Mouse (Mus musculus) spleen, adult 2 months (tissue): ENCODE results near the gene D430041D05Rik.

Experiments used
- CTCF ChIP-seq: fragments of 200-500 bp; IDR thresholded peaks from 2 replicates; pipeline ENCODE4 v1.5.1; 2011; ENCODE audit warnings: mild to moderate bottlenecking, inconsistent platforms; ENCODE audit not compliant: insufficient read depth, insufficient read length, insufficient replicate concordance; ENCODE audit errors: extremely low read depth
- POLR2A ChIP-seq: fragments of 200-500 bp; IDR thresholded peaks from 2 replicates; pipeline ENCODE4 v1.6.1; 2011; ENCODE audit warnings: low read depth, low read length, inconsistent platforms

DNA sequence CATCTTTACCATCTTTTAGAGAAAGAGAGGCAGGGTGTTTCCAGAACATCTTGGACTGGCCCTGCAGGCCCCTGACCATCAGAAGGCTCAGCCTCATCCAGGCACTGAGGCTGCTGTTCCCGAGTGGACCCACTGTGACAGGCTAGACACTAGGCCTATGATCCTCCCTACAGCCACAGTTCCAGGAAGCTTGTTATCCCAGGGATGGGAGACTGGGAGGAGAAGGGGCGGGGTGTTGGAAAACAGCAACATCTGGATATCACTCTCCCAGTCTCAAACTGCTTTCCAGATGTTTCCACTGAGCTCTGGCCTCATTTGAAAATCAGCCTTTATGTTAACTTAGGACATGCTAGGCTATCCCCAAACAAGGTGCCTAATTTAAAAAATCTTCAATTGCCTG is 180.4 kb downstream of the D430041D05Rik start:
- TF ChIP-seq POLR2A (no peak), CTCF (no peak)
